Mouse (Mus musculus) colon, adult 2 months (tissue): Measurements from ENCODE around the gene Fezf2. TPM values are rescaled to one million over a fixed set of nuclear protein-coding genes. Genes with fewer than 3 reads are reported as not detected.

Experiments used
- polyA plus RNA-seq: library from polyadenylated mRNA; depleted of rRNA; stranded (reverse); fragments of >200 nt; gene quantifications from 2 replicates; pipeline ENCODE4 v1.2.3, GENCODE M21; 2012; rRNA removed

The Fezf2 gene
- polyA plus RNA-seq: not detected in 2 replicates

GRCm38 (mm10) chr14:12348089-12348488 is at the start of gene Fezf2:
Fezf2 (minus strand) TSS chr14:12348189.

Other genes with a start within 250 kb of the Fezf2 start
- gene Gm49355, start 64.2 kb downstream of the Fezf2 start, polyA plus RNA-seq: 0.09 TPM in 1 of 2 replicates, not detected in the other
- gene 3830406C13Rik, start 64.0 kb downstream of the Fezf2 start, polyA plus RNA-seq: 2.2 and 3.2 TPM in 2 replicates